In genomic region chr11:106301765-106302164, GRCm38 (mm10) we compare ENCODE assay signal across 24 mouse cellular contexts. TPM values are rescaled to one million over a fixed set of nuclear protein-coding genes. Genes with fewer than 3 reads are reported as not detected.
DNase-seq lines count a peak whose midpoint lies in the region; ATAC-seq and TF ChIP-seq lines count a peak whose summit lies in the region.
"Had no signal": no experiment of that assay in that cellular context is flagged by ENCODE, and none has a peak within 500 bp of the region (broad histone marks: within the 10 kb centered on the region; RNA-seq: fewer than 3 reads in every experiment).

TSS of gene Gh (minus strand) at chr11:106301865.

- ATAC-seq in hindbrain, embryonic 11.5 days (ENCODE audit: low FRiP score), result no peak
- ATAC-seq: activated CD4-positive, CD25-positive, alpha-beta regulatory T cell, adult 4 months; CD4-positive, CD25-positive, alpha-beta regulatory T cell, adult 4 months; Patski had no signal

- H3K27ac ChIP-seq in gastrocnemius, adult 2 months, result no peak within 1 kb of the TSS
- H3K27ac ChIP-seq in hindbrain, embryonic 10.5 days, result 0 out of 2 replicates have a peak within 1 kb of the TSS, but pooled peaks have one; percentile 3
- no peak within 1 kb of the TSS for H3K27ac ChIP-seq in hindbrain, embryonic 11.5 days (ENCODE audit: low read depth, low read length)

- no peak within 1 kb of the TSS for H3K4me2 ChIP-seq in hindbrain, embryonic 11.5 days (replicated peaks; ENCODE audit: low read depth, low read length)

- no peak within 1 kb of the TSS for H3K4me3 ChIP-seq in gastrocnemius, adult 2 months
- H3K4me3 ChIP-seq in hindbrain, embryonic 10.5 days, result no peak within 1 kb of the TSS
- H3K4me3 ChIP-seq in hindbrain, embryonic 11.5 days (ENCODE audit: low read depth, low read length), result no peak within 1 kb of the TSS

- H3K27me3 ChIP-seq in hindbrain, embryonic 10.5 days (ENCODE audit: insufficient read depth, poor library complexity, severe bottlenecking), result no peaks in the 10 kb centered on the region
- H3K27me3 ChIP-seq in hindbrain, embryonic 11.5 days (ENCODE audit: control insufficient read depth, insufficient read depth, low read length), result no peaks in the 10 kb centered on the region
- H3K27me3 ChIP-seq: CH12.LX had no signal

- no peak within 1 kb of the TSS for H3K9ac ChIP-seq in hindbrain, embryonic 11.5 days (ENCODE audit: low read depth, low read length)

- TF ChIP-seq CTCF in gastrocnemius, adult 2 months (IDR thresholded peaks at IDR 0.05), result no peak

- 86% methylated on average over 9 of the region's 9 CpGs for WGBS in hindbrain, embryonic 10.5 days
- WGBS in hindbrain, embryonic 11.5 days, result 81% methylated on average over 9 of the region's 9 CpGs

- intact Hi-C loops in gastrocnemius, adult 2 months (cut with DNase I), result loop anchor here (2.0 kb wide), 1 partner anchor 65 kb away; no protein-coding TSS in a partner anchor

- no peaks in the 10 kb centered on the region for H3K9me3 ChIP-seq in hindbrain, embryonic 10.5 days
- H3K9me3 ChIP-seq in hindbrain, embryonic 11.5 days (ENCODE audit: control insufficient read depth, low read length), result no peaks in the 10 kb centered on the region
- H3K9me3 ChIP-seq: G1E had no signal

- DNase-seq in gastrocnemius, adult 2 months, result peak; percentile 8
- no peak for DNase-seq in gastrocnemius, postnatal 4 days (ENCODE audit: low spot score in 2 of 2)
- DNase-seq in hindbrain, embryonic 10.5 days (ENCODE audit: low spot score), result no peak
- DNase-seq in hindbrain, embryonic 11.5 days (ENCODE audit: low spot score), result no peak
- DNase-seq: adrenal gland, adult 2 months; adrenal gland, adult 8-10 months; adrenal gland, postnatal 10 days; adrenal gland, postnatal 14 days; adrenal gland, postnatal 25 days; adrenal gland, postnatal 36 days; B cell, adult 2 months; cerebellum, adult 11 months; cerebellum, adult 11-12 months; cerebellum, adult 18-20 months had no signal

- no peaks in the 10 kb centered on the region for H3K4me1 ChIP-seq in hindbrain, embryonic 10.5 days (replicated peaks)
- H3K4me1 ChIP-seq in hindbrain, embryonic 11.5 days (replicated peaks; ENCODE audit: control insufficient read depth, insufficient read depth, low read length), result no peaks in the 10 kb centered on the region

- H3K36me3 ChIP-seq in hindbrain, embryonic 10.5 days, result no peaks in the 10 kb centered on the region
- H3K36me3 ChIP-seq in hindbrain, embryonic 11.5 days (ENCODE audit: control insufficient read depth, insufficient read depth, low read length), result no peaks in the 10 kb centered on the region
- H3K36me3 ChIP-seq: G1E had no signal

RNA-seq across cellular contexts. Expression of gene Gh, which starts in this region (rescaled TPM):
- total RNA-seq in gastrocnemius, adult 2 months (2021), result not detected
- not detected for total RNA-seq in gastrocnemius, postnatal 4 days (2021)
- polyA plus RNA-seq in hindbrain, embryonic 10.5 days (2016; fragmentation: Nextera tagmentation; extraction: Ambion mirVana), result not detected in 2 replicates
- not detected in 2 replicates for polyA plus RNA-seq in hindbrain, embryonic 11.5 days (2014; fragmentation: Nextera tagmentation; extraction: Ambion mirVana)
- total RNA-seq: adrenal gland, adult 18-20 months; adrenal gland, adult 2 months; adrenal gland, adult 8-10 months; adrenal gland, postnatal 10 days; adrenal gland, postnatal 14 days; adrenal gland, postnatal 25 days; adrenal gland, postnatal 36 days; ES-E14; G1E; MEL had no signal
- polyA plus RNA-seq: activated CD4-positive, CD25-positive, alpha-beta regulatory T cell, adult 4 months; adrenal gland, adult 2 months; brain, embryonic 14.5 days; C2C12; CD4-positive, CD25-positive, alpha-beta regulatory T cell, adult 4 months; G1E; Patski had no signal

Comparison
In these comparisons a context has a peak if more than half of its experiments do, and no peak if none do; other contexts are left out.
1. Peak in DNase-seq in gastrocnemius, adult 2 months; RNA of the gene not detected or under 1 TPM.